Mouse (Mus musculus) megakaryocyte-erythroid progenitor cell, adult 5-6 weeks (primary cell): ENCODE data around the gene Gstp1. TPM values are rescaled to one million over a fixed set of nuclear protein-coding genes. Genes with fewer than 3 reads are reported as not detected.
"Not testable (repeated sequence)": the region's sequence is repeated elsewhere in the genome, so short reads cannot be mapped to it uniquely, and the experiment has no call there.

Source experiments
- ATAC-seq: replicated peaks from 2 replicates; pipeline ENCODE4 v1.8.0; 2016; ENCODE audit warnings: mild to moderate bottlenecking, inconsistent platforms; ENCODE audit not compliant: severe bottlenecking, poor library complexity, low FRiP score, low TSS enrichment
- total RNA-seq, 2 experiments: library from RNA; stranded (forward) in 1 of 2; stranded (reverse) in 1 of 2; fragments of 200-1000, 215-1000 nt in 1 of 2; fragments of >200 nt in 1 of 2; fragmentation: Nextera tagmentation in 1 of 2; gene quantifications; 2 replicates each; pipeline ENCODE4 v1.2.3; 2014 to 2017

Gstp1 gene
- total RNA-seq, 2 experiments from 2014 or later = 220 to 623 TPM

GRCm38 (mm10) chr19:4063357-4063756 lies 25.6 kb upstream of the Gstp1 start:
- ATAC-seq = not testable (repeated sequence)

- ATAC-seq = no peak
Observed at GRCm38 (mm10) chr19:4060899-4061465, 23.2 kb upstream of the Gstp1 start.

GRCm38 (mm10) chr19:4060044-4060898 lies 22.5 kb upstream of the Gstp1 start:
- not testable (repeated sequence) for ATAC-seq

DNA sequence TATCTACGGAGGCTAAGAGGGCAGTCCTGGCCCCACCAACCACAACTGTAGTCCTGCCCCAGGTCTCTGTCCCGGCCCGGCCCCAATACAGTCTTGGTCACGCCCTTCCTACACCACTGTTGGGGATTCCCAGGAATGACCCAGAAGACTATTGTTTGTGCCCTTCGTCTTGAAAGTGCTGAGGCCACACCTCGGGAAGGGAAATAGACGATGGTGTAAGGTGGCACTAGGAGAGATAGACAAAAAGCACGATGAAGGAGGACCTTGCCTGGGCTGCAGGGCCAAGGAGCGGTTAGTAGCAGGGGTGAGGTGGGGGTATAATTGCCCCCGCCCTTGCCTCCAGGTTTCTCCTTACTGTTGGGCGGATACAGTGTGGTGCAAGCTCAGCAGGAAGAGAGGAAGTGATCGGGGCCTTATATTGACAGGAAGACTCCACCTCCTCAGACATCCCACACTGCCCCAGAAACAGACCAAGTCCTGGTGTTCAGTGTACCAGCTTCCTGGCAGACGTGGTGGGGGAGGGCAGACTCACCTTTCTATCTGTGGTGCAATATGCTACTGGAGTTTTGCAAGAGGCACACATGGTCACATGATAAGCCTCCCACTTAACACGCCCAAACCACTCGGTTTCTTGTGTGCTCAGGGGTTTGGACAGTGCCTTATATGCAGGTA lies 21.4 kb upstream of the Gstp1 start, which contains the start of gene Gstp3:
Gene Gstp3, minus strand, starts transcription at position 501 of the 672 bp plus-strand sequence.
- ATAC-seq = peak; percentile 92

GRCm38 (mm10) chr19:4058581-4058980 lies 20.8 kb upstream of the Gstp1 start:
- ATAC-seq = 0 out of 2 replicates have a peak, but pooled peaks have one; percentile 17

GRCm38 (mm10) chr19:4057962-4058361 lies 20.2 kb upstream of the Gstp1 start:
- no peak for ATAC-seq

DNA sequence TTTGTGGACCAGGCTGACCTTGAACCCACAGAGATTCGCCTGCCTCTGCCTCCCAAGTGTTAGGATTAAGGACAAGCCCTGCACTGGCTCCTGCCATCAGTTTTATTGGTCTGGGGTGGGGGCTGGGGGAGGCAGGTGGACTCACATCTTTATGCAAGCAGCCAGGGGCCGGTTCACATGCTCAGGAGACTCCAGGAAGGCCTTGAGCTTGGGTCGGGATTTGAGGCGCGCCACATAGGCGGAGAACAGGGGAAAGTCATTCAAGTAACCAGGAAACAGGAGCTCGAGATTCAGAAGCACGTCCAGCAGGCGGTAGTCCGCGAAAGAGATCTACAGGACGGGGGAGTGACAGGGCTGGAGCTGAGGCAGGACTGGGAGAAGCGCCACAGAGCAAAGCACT lies 19.6 kb upstream of the Gstp1 start:
- no peak for ATAC-seq

GRCm38 (mm10) chr19:4056727-4057126 lies 18.9 kb upstream of the Gstp1 start:
- ATAC-seq = no peak

DNA sequence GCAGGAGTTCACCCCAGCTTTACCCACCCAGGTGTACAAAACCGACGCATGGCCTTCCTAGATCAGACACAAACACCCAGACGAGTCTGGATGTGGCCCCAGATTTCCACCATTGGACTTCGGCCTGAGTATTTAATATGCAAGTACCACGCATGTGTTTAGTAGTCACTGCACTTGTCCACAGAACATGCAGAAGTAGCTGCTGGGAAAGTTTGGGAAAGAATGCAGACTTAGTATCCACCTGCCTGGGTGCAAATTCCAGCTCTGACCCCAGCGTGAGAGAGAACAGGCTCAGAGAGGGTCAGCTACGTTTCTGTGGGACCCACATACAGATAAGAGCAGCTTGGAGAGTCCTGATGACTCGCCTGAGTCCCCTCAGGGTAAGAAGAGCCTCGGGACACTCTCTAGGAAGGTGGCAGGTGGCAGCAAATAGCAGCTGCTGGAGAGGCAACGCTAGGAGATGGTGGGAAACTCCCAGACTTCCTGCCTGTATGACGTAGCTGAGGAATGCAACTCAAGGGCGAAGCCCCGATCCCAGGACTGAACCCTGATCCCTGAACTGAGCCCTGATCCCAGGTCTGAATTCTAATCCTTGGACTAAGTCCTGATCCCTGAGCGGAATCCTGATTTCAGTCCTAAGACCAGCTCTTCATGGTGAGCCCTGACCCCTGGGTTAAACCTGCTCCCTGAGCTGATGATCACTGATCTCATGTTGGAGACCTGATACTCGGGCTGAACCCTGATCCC lies 18.3 kb upstream of the Gstp1 start:
- no peak for ATAC-seq

- no peak for ATAC-seq
Observed at GRCm38 (mm10) chr19:4055216-4055946, 17.6 kb upstream of the Gstp1 start.

DNA sequence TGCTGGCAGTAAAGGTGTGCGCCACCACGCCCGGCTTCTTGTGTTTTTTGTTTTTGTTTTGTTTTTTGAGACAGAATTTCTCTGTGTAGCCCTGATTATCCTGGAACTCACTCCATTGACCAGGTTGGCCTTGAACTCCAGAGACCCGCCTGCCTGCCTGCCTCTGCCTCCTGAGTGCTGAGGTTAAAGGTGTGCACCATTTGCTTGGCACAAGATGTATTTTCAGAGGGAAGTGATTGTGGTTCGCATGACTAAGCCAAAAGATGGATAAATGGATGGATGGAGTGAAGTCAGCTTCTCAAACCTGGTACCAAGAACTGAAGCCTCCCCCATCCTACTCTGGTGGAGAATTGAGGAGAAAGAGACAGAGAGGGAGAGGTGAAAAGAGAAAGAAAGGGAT lies 16.8 kb upstream of the Gstp1 start:
- no peak for ATAC-seq

DNA sequence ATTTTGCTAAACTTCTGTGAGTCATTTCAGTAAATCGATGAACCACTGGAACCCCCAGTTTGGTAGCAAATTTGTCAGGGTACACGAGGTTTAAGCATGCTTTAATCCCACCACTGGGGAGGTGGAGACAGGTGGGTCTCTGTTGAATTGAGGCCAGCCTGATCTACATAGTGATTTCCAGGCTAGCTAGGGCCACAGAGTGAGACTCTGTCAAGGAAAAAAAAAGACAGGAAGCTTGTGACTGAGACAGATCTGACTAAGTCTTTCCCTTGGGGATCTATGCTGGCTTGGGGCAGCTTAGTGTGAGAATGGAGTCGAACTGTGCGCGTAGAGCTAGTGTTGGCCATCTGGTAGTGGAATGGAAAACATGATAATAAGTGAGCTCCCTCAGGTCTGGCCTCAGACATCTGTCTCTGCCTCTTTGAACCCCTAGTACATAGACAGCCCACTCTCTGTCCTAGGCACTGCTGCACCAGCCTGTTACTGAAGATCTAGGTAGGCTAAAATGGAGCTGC lies 14.8 kb upstream of the Gstp1 start:
- ATAC-seq = no peak

- no peak for ATAC-seq
Observed at GRCm38 (mm10) chr19:4051741-4052515, 14.1 kb upstream of the Gstp1 start.

DNA sequence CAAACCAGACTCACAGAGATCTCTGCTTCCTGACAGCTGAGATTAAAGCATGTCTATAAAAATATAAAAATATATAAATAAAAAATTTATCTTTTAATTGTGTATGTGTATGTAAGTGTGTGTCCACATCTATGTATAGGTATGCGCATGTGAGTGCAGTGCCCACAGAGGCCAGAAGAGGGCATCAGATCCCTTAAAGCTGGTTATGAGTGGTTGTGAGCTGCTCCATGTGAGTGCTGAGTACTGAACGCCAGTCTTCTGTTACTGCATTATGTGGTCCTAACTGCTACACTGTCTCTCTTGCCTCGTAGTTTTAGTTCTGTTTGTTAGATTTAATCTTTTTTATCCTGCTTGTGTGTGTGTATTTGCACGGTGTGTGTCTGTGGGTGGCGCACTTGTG lies 13.2 kb upstream of the Gstp1 start:
- no peak for ATAC-seq

GRCm38 (mm10) chr19:4049069-4049468 lies 11.3 kb upstream of the Gstp1 start:
- ATAC-seq = not testable (repeated sequence)

DNA sequence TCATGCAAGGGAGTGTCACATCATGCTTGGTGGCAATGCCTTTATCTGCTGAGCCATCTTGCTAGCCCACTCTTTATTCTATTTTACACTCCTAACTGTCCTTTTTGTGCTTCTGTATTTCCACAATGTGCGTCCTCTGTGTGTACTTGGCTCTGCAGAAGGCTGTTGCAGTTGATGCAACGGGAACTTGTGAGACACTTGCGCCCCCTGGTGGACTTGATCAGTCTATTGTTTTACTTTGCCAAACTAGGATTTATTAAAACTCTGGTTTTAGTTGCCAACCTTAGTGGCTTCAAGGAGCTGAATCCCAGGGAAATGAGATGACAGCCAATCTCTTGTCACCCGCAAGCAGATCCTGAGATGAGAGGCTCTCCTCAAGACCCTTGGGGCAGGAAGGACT lies 10.1 kb upstream of the Gstp1 start:
- no peak for ATAC-seq

DNA sequence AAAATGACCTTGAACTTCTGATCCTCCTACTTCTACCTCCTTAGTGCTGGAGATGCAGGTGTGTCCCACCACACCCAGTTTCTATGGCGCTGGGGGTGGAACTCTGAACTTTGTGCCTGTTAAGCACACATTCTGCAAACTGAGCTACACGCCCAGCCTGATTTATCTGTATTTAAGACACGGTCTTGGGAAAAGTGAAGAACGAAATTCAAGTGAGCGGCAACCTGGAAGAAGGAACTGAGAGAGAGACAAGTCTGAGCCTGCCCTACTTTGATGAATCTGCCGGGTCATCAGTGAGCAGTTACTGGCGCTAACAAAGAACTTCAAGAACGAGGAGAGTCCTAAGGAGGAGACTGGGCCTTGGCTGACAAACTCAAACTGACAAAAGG lies 9.1 kb upstream of the Gstp1 start:
- peak; percentile 62; the same call in 1 of the 2 replicates for ATAC-seq
